Mouse (Mus musculus): ENCODE results near the gene Ramp1.

GRCm38 (mm10) chr1:91215264-91215663 is 35.6 kb downstream of the Ramp1 start:
- no peak for TF ChIP-seq POLR2A (IDR thresholded peaks at IDR 0.05; ENCODE audit: low read depth, low read length)
- no peak for TF ChIP-seq CTCF (IDR thresholded peaks at IDR 0.05; ENCODE audit: extremely low read depth, insufficient read depth, insufficient read length, insufficient replicate concordance)
